Mouse (Mus musculus): ENCODE data around the gene Rnh1. TPM values are rescaled to one million over a fixed set of nuclear protein-coding genes. Genes with fewer than 3 reads are reported as not detected.

Rnh1 gene
- polyA plus RNA-seq, 1 experiment from 2014 or later: 116 TPM

DNA sequence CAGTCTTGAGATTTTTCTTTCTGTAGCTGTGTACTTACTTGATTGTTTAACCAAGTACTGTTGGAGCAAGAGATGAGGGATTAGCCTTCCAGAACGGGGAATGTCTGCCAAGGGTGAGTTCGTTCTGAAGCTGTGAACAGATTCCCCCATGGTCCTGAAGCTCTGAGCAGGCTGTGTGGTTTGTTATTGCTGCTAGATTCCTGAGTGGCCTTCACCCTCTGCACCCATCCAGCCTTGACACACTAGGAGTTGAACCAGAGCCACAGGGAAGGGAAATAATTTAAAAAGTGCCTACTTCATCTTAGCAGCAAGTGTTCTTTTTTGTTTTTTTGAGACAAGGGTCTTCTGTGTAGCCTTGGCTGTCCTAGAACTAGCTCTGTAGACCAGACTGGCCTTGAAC is 28.8 kb downstream of the Rnh1 start:
- Histone ChIP-seq H3K4me2 (ENCODE audit: low read length) (no peak overlapping the region), H3K27me3 (ENCODE audit: control insufficient read depth, insufficient read depth, low read length) (no peaks in the 10 kb centered on the region), H3K9ac (ENCODE audit: low read length) (no peak overlapping the region), H3K4me1 (ENCODE audit: control insufficient read depth in 2 of 2, insufficient read depth in 2 of 2, low read length in 2 of 2) (no peaks in the 10 kb centered on the region), H3K9me3 (ENCODE audit: control insufficient read depth, low read length) (no peaks in the 10 kb centered on the region), H3K36me3 (ENCODE audit: control insufficient read depth, insufficient read depth, low read length) (peaks cover 52% of the 10 kb centered on the region), H3K27ac (replicated peaks in 1 of 2; ENCODE audit: control insufficient read depth in 1 of 2, insufficient read depth in 1 of 2, low read depth in 2 of 2, low read length in 2 of 2) (no peak overlapping the region), H3K4me3 (ENCODE audit: control insufficient read depth in 1 of 2, insufficient read depth in 1 of 2, low read depth in 1 of 2, low read length in 2 of 2) (no peak overlapping the region)
- 85% methylated on average over 2 of the region's 2 CpGs for WGBS
- ATAC-seq (ENCODE audit: insufficient number of reproducible peaks, insufficient read depth, low FRiP score, low read depth): no peak

DNA sequence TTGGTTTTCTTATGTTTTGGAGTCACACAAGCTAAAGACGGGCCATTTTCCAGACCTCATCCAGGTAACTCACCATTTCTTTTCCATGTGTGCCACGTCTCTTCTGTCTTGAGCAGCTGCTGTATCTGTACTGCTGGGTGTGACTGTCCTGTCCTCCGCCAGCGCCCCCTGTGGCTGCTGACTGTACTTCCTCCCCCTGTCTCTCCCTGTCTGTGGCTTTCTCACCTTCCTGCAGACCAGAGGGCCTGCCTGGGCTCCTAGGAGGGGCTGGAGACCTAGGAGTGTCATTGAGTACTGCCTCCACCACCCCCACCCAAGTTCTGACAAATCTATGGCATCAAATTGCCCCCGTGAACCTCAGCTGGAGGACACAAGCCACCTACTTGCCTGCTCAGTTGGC is 29.5 kb downstream of the Rnh1 start:
- no peak overlapping the region for H3K9ac ChIP-seq (ENCODE audit: low read length)
- no peak overlapping the region for H3K4me3 ChIP-seq (ENCODE audit: control insufficient read depth in 1 of 2, insufficient read depth in 1 of 2, low read depth in 1 of 2, low read length in 2 of 2)
- H3K27ac ChIP-seq (replicated peaks in 1 of 2; ENCODE audit: control insufficient read depth in 1 of 2, insufficient read depth in 1 of 2, low read depth in 2 of 2, low read length in 2 of 2): no peak overlapping the region
- H3K4me2 ChIP-seq (ENCODE audit: low read length): no peak overlapping the region
- no peak for ATAC-seq (ENCODE audit: insufficient number of reproducible peaks, insufficient read depth, low FRiP score, low read depth)
- peaks cover 53% of the 10 kb centered on the region for H3K36me3 ChIP-seq (ENCODE audit: control insufficient read depth, insufficient read depth, low read length)
- WGBS: 52% methylated on average over 5 of the region's 5 CpGs
- no peaks in the 10 kb centered on the region for H3K9me3 ChIP-seq (ENCODE audit: control insufficient read depth, low read length)
- H3K4me1 ChIP-seq (ENCODE audit: control insufficient read depth in 2 of 2, insufficient read depth in 2 of 2, low read length in 2 of 2): no peaks in the 10 kb centered on the region
- H3K27me3 ChIP-seq (ENCODE audit: control insufficient read depth, insufficient read depth, low read length): no peaks in the 10 kb centered on the region

DNA sequence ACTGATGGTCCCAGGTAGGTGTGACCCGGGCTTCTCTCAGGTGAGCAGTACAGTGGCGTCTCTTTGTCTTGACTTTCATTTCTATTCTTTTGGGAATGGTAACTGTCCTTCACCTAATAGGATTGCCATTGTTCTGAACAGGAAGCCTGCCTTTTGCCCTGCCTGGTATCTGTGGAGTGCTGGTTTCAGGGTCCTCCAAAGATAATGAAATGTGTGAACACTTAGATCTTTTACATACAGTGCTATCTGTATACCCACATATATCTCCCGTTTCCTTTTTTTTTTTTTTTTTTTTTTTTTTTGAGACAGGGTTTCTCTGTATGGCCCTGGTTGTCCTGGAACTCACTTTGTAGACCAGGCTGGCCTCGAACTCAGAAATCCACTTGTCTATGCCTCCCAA is 31.3 kb downstream of the Rnh1 start:
- Histone ChIP-seq H3K4me1 (ENCODE audit: control insufficient read depth in 2 of 2, insufficient read depth in 2 of 2, low read length in 2 of 2) (no peaks in the 10 kb centered on the region), H3K9me3 (ENCODE audit: control insufficient read depth, low read length) (no peaks in the 10 kb centered on the region), H3K27me3 (ENCODE audit: control insufficient read depth, insufficient read depth, low read length) (no peaks in the 10 kb centered on the region), H3K9ac (ENCODE audit: low read length) (no peak overlapping the region), H3K36me3 (ENCODE audit: control insufficient read depth, insufficient read depth, low read length) (peaks cover 55% of the 10 kb centered on the region), H3K27ac (replicated peaks in 1 of 2; ENCODE audit: control insufficient read depth in 1 of 2, insufficient read depth in 1 of 2, low read depth in 2 of 2, low read length in 2 of 2) (no peak overlapping the region), H3K4me2 (ENCODE audit: low read length) (no peak overlapping the region), H3K4me3 (ENCODE audit: control insufficient read depth in 1 of 2, insufficient read depth in 1 of 2, low read depth in 1 of 2, low read length in 2 of 2) (no peak overlapping the region)
- no peak for ATAC-seq (ENCODE audit: insufficient number of reproducible peaks, insufficient read depth, low FRiP score, low read depth)
- 80% methylated on average over 4 of the region's 4 CpGs for WGBS

GRCm38 (mm10) chr7:141131904-141132755 is 40.5 kb downstream of the Rnh1 start:
- H3K27me3 ChIP-seq (ENCODE audit: control insufficient read depth, insufficient read depth, low read length): no peaks in the 10 kb centered on the region
- H3K4me3 ChIP-seq (ENCODE audit: control insufficient read depth in 1 of 2, insufficient read depth in 1 of 2, low read depth in 1 of 2, low read length in 2 of 2): peak overlapping the region; percentile 84 to 87
- no peak for ATAC-seq (ENCODE audit: insufficient number of reproducible peaks, insufficient read depth, low FRiP score, low read depth)
- peak overlapping the region; percentile 90 for H3K4me2 ChIP-seq (ENCODE audit: low read length)
- no peak overlapping the region for H3K27ac ChIP-seq (replicated peaks in 1 of 2; ENCODE audit: control insufficient read depth in 1 of 2, insufficient read depth in 1 of 2, low read depth in 2 of 2, low read length in 2 of 2)
- peak overlapping the region; percentile 94 for H3K9ac ChIP-seq (ENCODE audit: low read length)
- peaks cover 27% of the 10 kb centered on the region for H3K36me3 ChIP-seq (ENCODE audit: control insufficient read depth, insufficient read depth, low read length)
- 59% methylated on average over 12 of the region's 12 CpGs for WGBS
- H3K4me1 ChIP-seq (ENCODE audit: control insufficient read depth in 2 of 2, insufficient read depth in 2 of 2, low read length in 2 of 2): peaks cover 8 to 14% of the 10 kb centered on the region in 2 experiments
- no peaks in the 10 kb centered on the region for H3K9me3 ChIP-seq (ENCODE audit: control insufficient read depth, low read length)

DNA sequence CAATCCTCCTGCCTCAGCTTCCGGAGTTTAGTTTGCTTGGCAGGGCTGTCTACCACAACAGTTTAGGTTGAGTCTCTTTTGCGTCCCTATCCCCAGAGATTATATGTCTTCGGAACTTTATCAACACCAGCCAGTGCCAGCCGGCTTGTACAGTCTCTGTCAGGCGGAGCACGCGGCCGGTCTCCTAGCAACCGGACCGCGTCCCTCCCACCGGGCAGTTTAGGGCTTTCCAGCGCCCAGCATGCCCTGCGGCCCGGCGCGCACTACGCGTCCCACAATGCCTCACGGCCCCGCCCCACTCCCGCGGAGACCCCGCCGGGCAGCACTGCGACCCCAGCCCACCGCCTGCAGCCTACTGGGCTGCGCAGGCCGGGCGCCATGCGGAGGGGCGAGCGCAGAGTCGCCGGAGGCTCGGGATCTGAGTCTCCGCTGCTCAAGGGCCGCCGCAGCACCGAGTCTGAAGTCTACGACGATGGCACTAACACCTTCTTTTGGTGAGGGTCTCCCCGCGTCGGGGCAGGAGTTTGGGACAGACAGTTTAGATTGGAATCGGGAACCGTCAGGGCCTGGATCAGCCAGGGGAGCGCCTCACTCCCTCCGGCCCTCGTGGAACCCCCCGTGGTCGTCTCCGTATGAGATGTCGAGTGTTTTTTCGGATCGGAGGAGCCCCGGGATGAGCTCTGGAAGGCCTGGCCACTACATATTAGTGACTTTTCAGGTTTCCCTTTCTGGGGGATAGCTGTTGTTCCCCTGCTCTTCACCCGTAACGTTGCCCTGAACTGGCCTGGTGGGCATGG is 41.4 kb downstream of the Rnh1 start:
- whole genome bisulfite sequencing: under 1% methylated on average over 59 of the region's 59 CpGs
- Histone ChIP-seq H3K4me2 (ENCODE audit: low read length) (peak overlapping the region; percentile 90), H3K27ac (replicated peaks in 1 of 2; ENCODE audit: control insufficient read depth in 1 of 2, insufficient read depth in 1 of 2, low read depth in 2 of 2, low read length in 2 of 2) (peak overlapping the region; percentile 3 to 14; a peak in 1 of 4 replicates), H3K4me1 (ENCODE audit: control insufficient read depth in 2 of 2, insufficient read depth in 2 of 2, low read length in 2 of 2) (peaks cover 8 to 14% of the 10 kb centered on the region in 2 experiments), H3K27me3 (ENCODE audit: control insufficient read depth, insufficient read depth, low read length) (no peaks in the 10 kb centered on the region), H3K9ac (ENCODE audit: low read length) (peak overlapping the region; percentile 94), H3K36me3 (ENCODE audit: control insufficient read depth, insufficient read depth, low read length) (peaks cover 18% of the 10 kb centered on the region), H3K4me3 (ENCODE audit: control insufficient read depth in 1 of 2, insufficient read depth in 1 of 2, low read depth in 1 of 2, low read length in 2 of 2) (peak overlapping the region; percentile 84 to 87), H3K9me3 (ENCODE audit: control insufficient read depth, low read length) (no peaks in the 10 kb centered on the region)
- peak; percentile 96 for ATAC-seq (ENCODE audit: insufficient number of reproducible peaks, insufficient read depth, low FRiP score, low read depth)

DNA sequence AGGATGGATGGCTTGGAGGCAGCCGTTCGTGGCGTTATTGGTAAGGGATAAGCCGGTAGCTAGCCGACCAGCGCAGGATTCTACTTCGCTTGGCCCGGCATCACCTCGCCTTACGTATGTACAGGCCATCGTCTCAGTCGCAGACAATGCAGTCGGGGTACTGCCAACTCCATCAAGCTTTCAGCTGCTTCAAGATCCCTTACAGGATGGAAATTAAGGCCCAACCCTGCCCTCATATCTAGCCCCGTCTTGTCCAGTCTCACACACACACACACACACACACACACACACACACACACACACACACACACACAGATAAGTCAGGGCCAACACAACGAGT is 49.2 kb downstream of the Rnh1 start:
- H3K4me3 ChIP-seq (ENCODE audit: control insufficient read depth in 1 of 2, insufficient read depth in 1 of 2, low read depth in 1 of 2, low read length in 2 of 2): peak overlapping the region; percentile 58 to 67
- H3K36me3 ChIP-seq (ENCODE audit: control insufficient read depth, insufficient read depth, low read length): no peaks in the 10 kb centered on the region
- WGBS: 2% methylated on average over 15 of the region's 15 CpGs
- no peaks in the 10 kb centered on the region for H3K9me3 ChIP-seq (ENCODE audit: control insufficient read depth, low read length)
- peak overlapping the region; percentile 78 for H3K4me2 ChIP-seq (ENCODE audit: low read length)
- no peaks in the 10 kb centered on the region for H3K27me3 ChIP-seq (ENCODE audit: control insufficient read depth, insufficient read depth, low read length)
- ATAC-seq (ENCODE audit: insufficient number of reproducible peaks, insufficient read depth, low FRiP score, low read depth): no peak; the same call in 1 of the 2 replicates
- peaks cover 4 to 6% of the 10 kb centered on the region in 2 experiments; a peak in 3 of 4 replicates for H3K4me1 ChIP-seq (ENCODE audit: control insufficient read depth in 2 of 2, insufficient read depth in 2 of 2, low read length in 2 of 2)
- peak overlapping the region; percentile 90 to 92 for H3K27ac ChIP-seq (replicated peaks in 1 of 2; ENCODE audit: control insufficient read depth in 1 of 2, insufficient read depth in 1 of 2, low read depth in 2 of 2, low read length in 2 of 2)
- H3K9ac ChIP-seq (ENCODE audit: low read length): peak overlapping the region; percentile 84

DNA sequence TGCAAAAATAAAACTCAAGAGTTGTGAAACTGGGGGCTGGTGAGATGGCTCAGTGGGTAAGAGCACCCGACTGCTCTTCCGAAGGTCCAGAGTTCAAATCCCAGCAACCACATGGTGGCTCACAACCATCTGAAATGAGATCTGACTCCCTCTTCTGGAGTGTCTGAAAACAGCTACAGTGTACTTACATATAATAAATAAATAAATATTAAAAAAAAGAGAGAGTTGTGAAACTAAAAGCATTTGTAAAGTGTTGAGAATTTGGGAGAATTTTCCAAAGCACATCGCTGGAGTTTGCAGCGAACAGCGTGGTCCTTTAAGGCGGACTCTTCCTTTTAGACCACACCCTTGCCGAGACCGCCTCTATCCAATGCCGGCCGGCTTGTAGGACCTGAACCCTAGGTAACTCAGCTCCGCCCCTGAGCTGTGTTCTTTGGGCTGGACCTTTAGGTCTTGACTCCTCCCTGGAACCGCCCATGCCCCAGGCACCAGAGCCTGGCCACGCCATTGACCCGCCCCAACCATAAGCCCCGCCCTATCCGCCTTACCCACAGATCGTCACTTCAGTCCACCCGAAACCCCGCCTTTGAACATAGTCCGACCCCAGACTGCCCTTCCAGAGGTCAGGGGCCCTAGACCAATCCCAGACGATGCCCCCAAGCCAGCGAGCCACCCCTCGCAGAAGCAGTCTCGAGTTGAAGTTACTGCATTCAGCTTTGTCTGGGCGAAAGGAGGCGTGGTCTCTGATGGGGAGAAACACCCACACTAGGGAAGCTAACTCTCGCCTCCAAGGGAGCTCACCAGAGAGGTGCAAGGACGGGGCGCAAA is 49.8 kb downstream of the Rnh1 start:
- ATAC-seq (ENCODE audit: insufficient number of reproducible peaks, insufficient read depth, low FRiP score, low read depth): peak; percentile 100
- Histone ChIP-seq H3K9me3 (ENCODE audit: control insufficient read depth, low read length) (no peaks in the 10 kb centered on the region), H3K4me1 (ENCODE audit: control insufficient read depth in 2 of 2, insufficient read depth in 2 of 2, low read length in 2 of 2) (peaks cover 4 to 6% of the 10 kb centered on the region in 2 experiments; a peak in 3 of 4 replicates), H3K4me3 (ENCODE audit: control insufficient read depth in 1 of 2, insufficient read depth in 1 of 2, low read depth in 1 of 2, low read length in 2 of 2) (peak overlapping the region; percentile 58 to 67), H3K27ac (replicated peaks in 1 of 2; ENCODE audit: control insufficient read depth in 1 of 2, insufficient read depth in 1 of 2, low read depth in 2 of 2, low read length in 2 of 2) (peak overlapping the region; percentile 90 to 92), H3K27me3 (ENCODE audit: control insufficient read depth, insufficient read depth, low read length) (no peaks in the 10 kb centered on the region), H3K36me3 (ENCODE audit: control insufficient read depth, insufficient read depth, low read length) (no peaks in the 10 kb centered on the region), H3K9ac (ENCODE audit: low read length) (peak overlapping the region; percentile 84), H3K4me2 (ENCODE audit: low read length) (peak overlapping the region; percentile 78)
- 2% methylated on average over 29 of the region's 29 CpGs for WGBS
